In genomic region chrX:14960294-14960693, GRCm38 (mm10) we compare ENCODE assay signal across 22 mouse cellular contexts.
"Had no signal": no experiment of that assay in that cellular context is flagged by ENCODE, and none has a peak within 500 bp of the region (broad histone marks: within the 10 kb centered on the region; RNA-seq: fewer than 3 reads in every experiment).

No protein-coding gene starts in this region.

- H3K9ac ChIP-seq: heart, embryonic 12.5 days; hindbrain, embryonic 12.5 days; hindbrain, embryonic 14.5 days; limb, embryonic 12.5 days; liver, embryonic 12.5 days; liver, embryonic 14.5 days had no signal

- H3K9me3 ChIP-seq: heart, embryonic 10.5 days; heart, embryonic 12.5 days; hindbrain, embryonic 10.5 days; hindbrain, embryonic 12.5 days; limb, embryonic 10.5 days; limb, embryonic 12.5 days; liver, embryonic 12.5 days had no signal

- H3K36me3 ChIP-seq: heart, embryonic 10.5 days; heart, embryonic 12.5 days; hindbrain, embryonic 10.5 days; hindbrain, embryonic 12.5 days; limb, embryonic 10.5 days; limb, embryonic 12.5 days; liver, embryonic 12.5 days had no signal

- H3K4me3 ChIP-seq: gastrocnemius, adult 2 months; heart, embryonic 10.5 days; heart, embryonic 12.5 days; hindbrain, embryonic 10.5 days; hindbrain, embryonic 12.5 days; limb, embryonic 10.5 days; limb, embryonic 12.5 days; liver, embryonic 12.5 days had no signal

- H3K4me1 ChIP-seq: heart, embryonic 10.5 days; heart, embryonic 12.5 days; hindbrain, embryonic 10.5 days; hindbrain, embryonic 12.5 days; limb, embryonic 10.5 days; limb, embryonic 12.5 days; liver, embryonic 12.5 days had no signal

- DNase-seq: gastrocnemius, adult 2 months; gastrocnemius, postnatal 10 days; gastrocnemius, postnatal 25 days; heart, adult 18-20 months; heart, postnatal 10 days; heart, postnatal 4 days; kidney, adult 11 months; kidney, postnatal 14 days; layer of hippocampus, adult 9-11 months; layer of hippocampus, postnatal 36 days had no signal

- H3K27ac ChIP-seq: gastrocnemius, adult 2 months; heart, embryonic 10.5 days; hindbrain, embryonic 10.5 days; hindbrain, embryonic 12.5 days; hindbrain, embryonic 14.5 days; limb, embryonic 10.5 days; limb, embryonic 12.5 days; liver, embryonic 12.5 days; liver, embryonic 14.5 days had no signal

- ATAC-seq: forebrain, embryonic 16.5 days; hindbrain, embryonic 16.5 days; inflammation-experienced regulatory T-cells, adult 6 months; liver, embryonic 12.5 days had no signal

- H3K27me3 ChIP-seq: heart, embryonic 12.5 days; hindbrain, embryonic 12.5 days; limb, embryonic 12.5 days; liver, embryonic 12.5 days had no signal

- H3K4me2 ChIP-seq: heart, embryonic 12.5 days; hindbrain, embryonic 12.5 days; hindbrain, embryonic 14.5 days; limb, embryonic 12.5 days; liver, embryonic 12.5 days had no signal
